Mouse (Mus musculus) C2C12 (cell line): ENCODE results near the gene Rsph1. TPM values are rescaled to one million over a fixed set of nuclear protein-coding genes. Genes with fewer than 3 reads are reported as not detected.
A peak's percentile ranks its signal among the peaks of the same experiment; 100 is the strongest.

ENCODE experiments used
- H3K27me3 ChIP-seq: one replicate; pipeline ENCODE4 v1.6.1; 2011; ENCODE audit not compliant: control insufficient read depth, insufficient read depth, insufficient read length
- H3K36me3 ChIP-seq: one replicate; pipeline ENCODE4 v1.6.1; 2011; ENCODE audit not compliant: control insufficient read depth, insufficient read depth
- H3K4me3 ChIP-seq: one replicate; pipeline ENCODE4 v1.5.1; 2011; ENCODE audit warnings: mild to moderate bottlenecking, control low read depth; ENCODE audit not compliant: poor library complexity, insufficient read depth, severe bottlenecking
- H3K79me2 ChIP-seq: one replicate; pipeline ENCODE4 v1.6.1; 2011; ENCODE audit not compliant: control insufficient read depth, insufficient read depth
- H3K79me3 ChIP-seq: one replicate; pipeline ENCODE4 v1.6.1; 2011; ENCODE audit warnings: low read depth, control low read depth
- H3ac ChIP-seq: one replicate; pipeline ENCODE3; 2011; ENCODE audit warnings: low read depth; ENCODE audit not compliant: control insufficient read depth, insufficient read length
- CEBPB ChIP-seq: IDR thresholded peaks from one replicate; pipeline ENCODE4 v1.6.1; 2011; ENCODE audit warnings: low read depth, mild to moderate bottlenecking, control low read depth, moderate library complexity
- CTCF ChIP-seq: IDR thresholded peaks from one replicate; pipeline ENCODE4 v1.5.1; 2011; ENCODE audit not compliant: control insufficient read depth, insufficient read depth, insufficient read length
- FOSL1 ChIP-seq: IDR thresholded peaks from one replicate; pipeline ENCODE4 v1.8.0; 2011; ENCODE audit warnings: mild to moderate bottlenecking, low read length; ENCODE audit not compliant: poor library complexity, insufficient read depth, severe bottlenecking
- MAX ChIP-seq: IDR thresholded peaks from one replicate; pipeline ENCODE4 v1.6.1; 2011; ENCODE audit warnings: mild to moderate bottlenecking, control low read depth
- MYOD1 ChIP-seq: IDR thresholded peaks from one replicate; pipeline ENCODE4 v1.6.1; 2011; ENCODE audit warnings: low read depth; ENCODE audit not compliant: control insufficient read depth, insufficient read length
- MYOG ChIP-seq: IDR thresholded peaks from one replicate; pipeline ENCODE4 v1.6.1; 2011; ENCODE audit not compliant: control insufficient read depth, insufficient read length; ENCODE audit errors: extremely low read depth
- USF1 ChIP-seq: IDR thresholded peaks from one replicate; pipeline ENCODE4 v1.6.1; 2011; ENCODE audit warnings: low read depth, mild to moderate bottlenecking, control low read depth, moderate library complexity
- long read RNA-seq, 2 experiments: library from polyadenylated mRNA; unstranded; transcript quantifications; one replicate each; pipeline ENCODE4 v2.0.0; 2019 to 2020
- polyA plus RNA-seq: library from polyadenylated mRNA; unstranded; fragments of >200 nt; fragmentation: generic; extraction: Trizol; gene quantifications from one replicate; pipeline ENCODE4 v1.2.1, GENCODE M21; 2012; ENCODE audit warnings: missing spikeins

Gene Rsph1
- 0.20 TPM for polyA plus RNA-seq
- long read RNA-seq, experiment 1 = 0 reads
- long read RNA-seq, experiment 2 = 0 reads

DNA sequence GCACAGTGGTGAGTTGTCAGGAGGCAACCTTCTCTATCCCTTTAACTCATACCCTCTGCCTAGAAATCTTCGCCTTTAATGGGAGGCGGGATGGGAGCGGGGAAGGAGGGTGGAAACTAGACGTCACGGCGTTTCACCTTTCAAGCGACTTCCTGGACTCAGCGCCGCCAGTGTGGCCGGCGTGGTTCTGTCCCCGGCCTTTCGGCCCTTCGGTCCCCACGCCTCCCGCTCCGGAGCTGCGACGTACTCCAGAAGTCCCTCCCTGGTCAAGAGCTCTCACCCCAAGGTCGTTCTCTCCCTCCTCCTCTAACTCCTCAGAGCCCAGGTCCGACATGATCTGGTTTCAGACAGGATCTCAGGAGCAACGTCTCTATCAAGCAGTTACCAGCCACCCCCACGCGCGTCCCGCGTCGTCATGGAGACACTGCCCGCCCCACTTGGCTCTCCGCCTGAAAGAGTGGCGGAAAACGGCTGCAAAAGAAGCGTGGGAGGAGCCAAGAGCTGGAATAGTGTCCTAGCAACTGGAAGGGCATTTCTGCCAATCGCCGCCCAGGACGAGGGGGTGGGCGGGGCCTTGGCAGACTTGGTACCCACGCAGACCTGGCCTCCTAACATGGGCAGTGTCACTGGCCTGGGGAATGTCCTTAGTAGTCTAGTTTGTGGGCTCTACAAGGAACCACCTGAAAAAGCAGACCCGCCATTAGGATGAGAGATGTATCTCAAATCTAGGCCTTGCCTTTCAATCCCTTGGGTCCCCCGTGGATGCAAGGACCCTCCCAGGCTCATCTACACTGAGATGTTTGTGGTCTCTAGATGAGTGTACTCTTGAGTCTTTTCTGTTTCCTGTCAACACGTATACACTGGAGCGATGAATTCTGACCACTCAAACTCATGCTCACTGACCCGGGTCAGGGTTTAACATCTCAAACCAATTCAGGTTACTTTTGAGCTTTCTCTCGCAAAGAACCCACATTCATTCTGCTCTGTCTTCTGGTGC, at the start of gene Rsph1:
TSS of gene Rsph1 (minus strand) at position 462 of the 997 bp plus-strand sequence.
- Histone ChIP-seq H3K79me3 (no peaks in the 10 kb centered on the region), H3ac (no peak within 1 kb of the TSS), H3K79me2 (no peaks in the 10 kb centered on the region), H3K4me3 (no peak within 1 kb of the TSS), H3K27me3 (peaks cover 5% of the 10 kb centered on the region), H3K36me3 (no peaks in the 10 kb centered on the region)
- TF ChIP-seq MYOD1 (no peak), CTCF (no peak), CEBPB (no peak), MYOG (no peak), USF1 (no peak), FOSL1 (no peak), MAX (no peak)

GRCm38 (mm10) chr17:31326220-31326852, 49.2 kb upstream of the Rsph1 start:
- H3K27me3 ChIP-seq = no peaks in the 10 kb centered on the region
- TF ChIP-seq CTCF = no peak
- TF ChIP-seq MAX = no peak
- TF ChIP-seq FOSL1 = no peak
- TF ChIP-seq MYOG = no peak
- no peak for TF ChIP-seq CEBPB
- no peak for TF ChIP-seq MYOD1
- no peak for TF ChIP-seq USF1
- no peak overlapping the region for H3K4me3 ChIP-seq
- H3K79me2 ChIP-seq = no peaks in the 10 kb centered on the region
- H3ac ChIP-seq = no peak overlapping the region
- H3K36me3 ChIP-seq = no peaks in the 10 kb centered on the region
- no peaks in the 10 kb centered on the region for H3K79me3 ChIP-seq

DNA sequence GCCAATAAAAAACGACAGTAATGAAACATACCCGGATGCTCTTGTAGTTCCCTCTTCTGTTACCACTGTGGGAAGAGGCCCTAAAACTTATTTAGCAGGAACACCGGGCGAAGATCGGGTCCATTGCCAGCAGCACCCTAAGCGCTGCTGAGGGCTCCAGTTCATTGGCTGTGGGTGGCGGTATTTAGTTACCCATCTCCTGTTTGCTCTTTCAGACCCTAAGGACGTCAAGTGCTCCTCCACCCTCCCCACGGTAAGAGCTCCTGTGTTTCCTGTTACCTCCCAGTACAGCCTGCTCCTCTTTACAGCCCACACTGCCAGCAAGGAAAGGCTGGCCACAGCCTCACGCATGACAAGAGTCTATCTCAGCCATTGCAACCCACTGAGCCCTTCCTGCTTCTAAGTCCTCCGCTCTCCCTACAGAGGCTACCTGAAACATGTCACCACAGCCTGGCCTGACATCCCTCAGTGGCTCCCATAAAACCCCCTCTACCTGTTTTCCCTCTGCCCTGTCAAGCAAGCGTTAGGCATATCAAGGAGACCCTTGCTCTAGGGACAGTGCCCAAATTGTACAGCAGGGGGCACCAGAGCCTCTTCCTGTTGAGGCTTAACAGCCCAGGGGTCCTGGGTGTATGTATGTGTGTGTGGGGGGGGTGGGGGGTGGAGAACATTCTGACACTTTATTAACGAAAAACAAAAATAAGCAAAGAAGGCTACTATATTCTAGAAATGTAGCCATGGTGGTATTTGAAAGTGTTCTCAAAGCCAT, 48.5 kb upstream of the Rsph1 start:
- Histone ChIP-seq H3K27me3 (no peaks in the 10 kb centered on the region), H3K79me3 (no peaks in the 10 kb centered on the region), H3K4me3 (no peak overlapping the region), H3K79me2 (no peaks in the 10 kb centered on the region), H3K36me3 (no peaks in the 10 kb centered on the region), H3ac (no peak overlapping the region)
- TF ChIP-seq CTCF (peak; percentile 14), MYOD1 (no peak)

DNA sequence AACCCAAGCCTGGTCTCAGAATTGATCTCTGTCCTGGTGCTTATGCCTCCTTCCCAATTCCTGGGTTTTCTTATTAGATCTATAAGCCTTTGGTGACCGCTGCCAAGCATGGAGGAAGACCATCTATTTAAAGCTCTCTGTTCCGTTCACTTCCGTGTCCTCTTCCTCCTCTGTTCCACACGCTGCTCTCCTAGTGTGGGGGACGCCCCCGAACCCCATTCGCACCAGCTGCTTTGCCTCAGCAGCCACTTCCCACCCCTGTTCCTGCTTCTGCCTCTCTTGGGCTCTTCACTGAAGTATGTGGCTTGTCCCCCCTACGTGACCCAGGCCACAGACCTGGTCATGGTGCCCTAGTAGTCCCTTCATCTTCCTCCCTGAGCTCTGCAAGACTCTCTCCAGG, 47.0 kb upstream of the Rsph1 start:
- TF ChIP-seq MAX = no peak
- no peak for TF ChIP-seq CEBPB
- no peak for TF ChIP-seq USF1
- TF ChIP-seq MYOD1 = no peak
- TF ChIP-seq CTCF = no peak
- no peak for TF ChIP-seq MYOG
- TF ChIP-seq FOSL1 = no peak
- Histone ChIP-seq H3ac (no peak overlapping the region), H3K4me3 (no peak overlapping the region), H3K27me3 (peaks cover 5% of the 10 kb centered on the region), H3K79me3 (no peaks in the 10 kb centered on the region), H3K36me3 (no peaks in the 10 kb centered on the region), H3K79me2 (no peaks in the 10 kb centered on the region)

- H3K36me3 ChIP-seq = no peaks in the 10 kb centered on the region
- no peak overlapping the region for H3ac ChIP-seq
- H3K79me3 ChIP-seq = no peaks in the 10 kb centered on the region
- no peaks in the 10 kb centered on the region for H3K79me2 ChIP-seq
- H3K27me3 ChIP-seq = peaks cover 5% of the 10 kb centered on the region
- TF ChIP-seq MYOG = no peak
- TF ChIP-seq MAX = no peak
- no peak for TF ChIP-seq USF1
- TF ChIP-seq CTCF = no peak
- TF ChIP-seq MYOD1 = no peak
- no peak for TF ChIP-seq CEBPB
- TF ChIP-seq FOSL1 = no peak
- no peak overlapping the region for H3K4me3 ChIP-seq
Measured at GRCm38 (mm10) chr17:31323379-31323778, 46.2 kb upstream of the Rsph1 start.
